Mouse (Mus musculus) kidney, adult 8-10 months (tissue): ENCODE measurements around the gene Rcan2.

Experiments used
- DNase-seq, 2 experiments: peaks; one replicate each; pipeline ENCODE4 v3.0.0; 2022

Gene Rcan2

GRCm38 (mm10) chr17:44025935-44026334 is 224.8 kb downstream of the Rcan2 start:
- no peak for DNase-seq

- no peak for DNase-seq
These were observed 225.2 kb downstream of the Rcan2 start for GRCm38 (mm10) chr17:44026378-44026777.

GRCm38 (mm10) chr17:44026786-44027185 is 225.6 kb downstream of the Rcan2 start:
- no peak for DNase-seq

GRCm38 (mm10) chr17:44027311-44027710 is 226.2 kb downstream of the Rcan2 start:
- DNase-seq: no peak

GRCm38 (mm10) chr17:44029616-44030015 is 228.5 kb downstream of the Rcan2 start:
- no peak for DNase-seq

- peak in 1 of 2 experiments; percentile 2 for DNase-seq
These were observed 229.8 kb downstream of the Rcan2 start for GRCm38 (mm10) chr17:44030776-44031587.

- DNase-seq: no peak
These were observed 233.9 kb downstream of the Rcan2 start for GRCm38 (mm10) chr17:44035005-44035404.

GRCm38 (mm10) chr17:44038656-44039055 is 237.5 kb downstream of the Rcan2 start:
- peak in 1 of 2 experiments; percentile 38 for DNase-seq

- DNase-seq: no peak
These were observed 239.3 kb downstream of the Rcan2 start for GRCm38 (mm10) chr17:44040449-44040848.

GRCm38 (mm10) chr17:44042301-44042700 is 241.2 kb downstream of the Rcan2 start:
- no peak for DNase-seq

- DNase-seq: no peak
These were observed 241.7 kb downstream of the Rcan2 start for GRCm38 (mm10) chr17:44042861-44043260.

GRCm38 (mm10) chr17:44053427-44053826 is 252.3 kb downstream of the Rcan2 start:
- no peak for DNase-seq

- DNase-seq: no peak
These were observed 256.0 kb downstream of the Rcan2 start for GRCm38 (mm10) chr17:44057123-44057522.

- no peak for DNase-seq
These were observed 257.0 kb downstream of the Rcan2 start for GRCm38 (mm10) chr17:44058145-44058544.

GRCm38 (mm10) chr17:44060781-44061180 is 259.6 kb downstream of the Rcan2 start:
- no peak for DNase-seq

GRCm38 (mm10) chr17:44061289-44061890 is 260.2 kb downstream of the Rcan2 start:
- DNase-seq: no peak

- DNase-seq: no peak
These were observed 267.7 kb downstream of the Rcan2 start for GRCm38 (mm10) chr17:44068876-44069275.

- no peak for DNase-seq
These were observed 270.5 kb downstream of the Rcan2 start for GRCm38 (mm10) chr17:44071680-44072079.

GRCm38 (mm10) chr17:44075601-44076000 is 274.4 kb downstream of the Rcan2 start:
- no peak for DNase-seq

GRCm38 (mm10) chr17:44076051-44076680 is 275.0 kb downstream of the Rcan2 start:
- peak; percentile 26 to 31 for DNase-seq

- DNase-seq: peak in 1 of 2 experiments; percentile 11
These were observed 276.1 kb downstream of the Rcan2 start for GRCm38 (mm10) chr17:44077146-44077842.

GRCm38 (mm10) chr17:44077843-44078160 is 276.7 kb downstream of the Rcan2 start:
- DNase-seq: no peak

- DNase-seq: peak; percentile 86 to 91
These were observed 277.6 kb downstream of the Rcan2 start, which contains the start of gene Enpp5 for GRCm38 (mm10) chr17:44078631-44079350. Gene Enpp5, plus strand, starts transcription at chr17:44078813.
